Mouse (Mus musculus): Measurements from ENCODE around the gene Kcnh1.

Gene Kcnh1

DNA sequence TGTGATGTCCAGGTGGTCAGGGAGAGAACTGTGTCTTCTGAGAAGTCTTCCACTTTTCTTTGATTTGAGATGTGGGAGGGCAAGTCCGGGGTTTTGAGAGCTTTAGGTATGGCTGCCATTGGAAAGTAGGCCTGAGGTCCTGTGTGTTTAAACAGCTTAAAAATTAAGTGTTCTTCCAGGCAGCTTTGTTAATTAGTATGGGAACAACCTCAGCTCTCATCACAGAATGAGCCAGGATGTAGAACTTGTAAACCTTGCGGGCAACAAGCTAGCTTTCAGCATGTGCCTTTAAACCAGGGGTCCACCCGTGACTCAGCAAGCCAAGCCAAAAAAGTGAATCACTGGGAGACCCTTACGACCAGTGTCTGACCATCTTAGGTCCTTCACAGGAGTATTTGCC lies 214.6 kb downstream of the Kcnh1 start:
- no peak for DNase-seq (ENCODE audit: low spot score in 2 of 2)

DNA sequence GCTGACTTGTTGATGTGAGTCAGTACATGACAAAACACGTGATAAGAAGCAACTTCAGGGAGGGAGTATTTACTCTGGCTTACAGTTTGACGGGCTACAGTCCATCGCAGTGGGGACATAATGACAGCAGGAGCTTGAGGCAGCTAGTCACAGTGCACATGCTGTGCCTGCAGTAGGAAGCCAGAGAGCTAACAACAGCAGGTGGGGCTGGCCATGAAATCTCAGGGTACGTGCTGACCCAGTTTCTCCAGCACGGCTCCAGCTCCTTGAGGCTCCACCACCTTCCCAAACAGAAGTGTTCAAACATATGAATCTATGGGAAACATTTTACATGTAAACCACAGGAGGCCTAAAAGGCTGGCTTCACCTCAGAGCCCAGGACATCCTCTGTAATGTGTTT lies 216.0 kb downstream of the Kcnh1 start:
- DNase-seq (ENCODE audit: low spot score in 2 of 2), result no peak

DNA sequence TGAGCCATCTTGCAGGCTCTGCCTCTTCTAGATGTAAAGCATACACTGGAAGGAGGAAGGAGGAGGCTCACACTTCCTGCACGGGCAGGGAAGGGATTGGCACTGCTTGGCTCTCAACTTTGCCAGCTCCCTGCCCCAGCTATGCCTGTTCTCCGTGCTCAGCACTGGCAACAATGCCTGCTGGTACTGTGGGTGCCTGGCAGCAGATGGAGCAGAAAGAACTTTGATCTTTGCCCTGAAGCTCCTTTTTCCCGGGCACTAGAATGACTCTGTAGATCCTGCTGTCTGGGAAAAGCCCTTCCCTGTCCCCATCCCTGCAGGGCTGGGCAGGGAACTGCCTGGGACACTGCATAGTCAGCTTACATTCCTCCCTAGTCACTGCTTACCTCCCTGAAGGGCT lies 225.2 kb downstream of the Kcnh1 start:
- no peak for DNase-seq (ENCODE audit: low spot score in 2 of 2)

DNA sequence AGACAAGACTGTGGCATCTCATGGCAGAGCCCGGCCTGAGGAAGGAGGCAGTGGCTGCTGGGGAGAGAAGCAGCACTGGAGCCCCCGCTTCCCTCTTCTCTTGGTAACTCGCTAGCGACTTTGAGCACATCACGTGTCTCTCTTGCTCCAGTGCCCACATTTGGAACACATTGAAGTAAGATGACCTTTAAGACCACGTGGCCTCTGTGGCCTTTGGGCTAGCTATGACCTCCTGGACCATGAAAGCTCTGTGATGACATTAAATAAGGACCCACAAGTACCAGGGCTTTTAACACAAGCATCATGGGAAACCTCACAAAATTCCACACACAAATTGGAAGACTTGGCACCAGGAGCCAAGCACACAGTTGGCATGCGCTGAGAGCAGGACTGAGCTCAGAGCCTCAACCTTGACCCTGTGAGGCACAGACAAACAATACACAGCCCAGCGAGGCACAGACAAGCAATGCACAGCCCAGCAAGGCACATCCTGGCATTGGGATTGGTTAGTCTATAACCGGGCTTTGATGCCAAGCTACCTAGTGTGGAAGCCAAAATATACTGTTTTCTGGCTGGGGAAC lies 225.8 kb downstream of the Kcnh1 start:
- no peak for DNase-seq (ENCODE audit: low spot score in 2 of 2)

DNA sequence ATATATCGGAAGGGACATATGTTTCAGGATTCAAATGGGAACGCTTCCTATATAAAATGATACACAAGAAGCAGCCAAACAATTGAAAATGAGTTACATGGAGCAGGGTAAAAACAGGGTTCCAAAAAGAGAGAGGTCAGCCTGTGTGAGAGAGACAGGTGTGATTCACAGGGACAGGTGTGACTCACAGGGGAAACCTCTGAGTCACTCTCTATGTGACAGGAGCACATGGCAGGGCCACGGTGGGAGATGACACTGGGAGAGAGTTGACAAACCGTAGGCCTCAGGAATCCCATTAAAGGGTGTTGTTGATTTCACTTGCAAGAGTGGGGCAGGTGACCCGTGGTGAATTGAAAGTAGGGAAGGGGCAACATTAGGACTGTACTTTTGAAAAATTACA lies 228.6 kb downstream of the Kcnh1 start:
- DNase-seq (ENCODE audit: low spot score in 2 of 2), result no peak

DNA sequence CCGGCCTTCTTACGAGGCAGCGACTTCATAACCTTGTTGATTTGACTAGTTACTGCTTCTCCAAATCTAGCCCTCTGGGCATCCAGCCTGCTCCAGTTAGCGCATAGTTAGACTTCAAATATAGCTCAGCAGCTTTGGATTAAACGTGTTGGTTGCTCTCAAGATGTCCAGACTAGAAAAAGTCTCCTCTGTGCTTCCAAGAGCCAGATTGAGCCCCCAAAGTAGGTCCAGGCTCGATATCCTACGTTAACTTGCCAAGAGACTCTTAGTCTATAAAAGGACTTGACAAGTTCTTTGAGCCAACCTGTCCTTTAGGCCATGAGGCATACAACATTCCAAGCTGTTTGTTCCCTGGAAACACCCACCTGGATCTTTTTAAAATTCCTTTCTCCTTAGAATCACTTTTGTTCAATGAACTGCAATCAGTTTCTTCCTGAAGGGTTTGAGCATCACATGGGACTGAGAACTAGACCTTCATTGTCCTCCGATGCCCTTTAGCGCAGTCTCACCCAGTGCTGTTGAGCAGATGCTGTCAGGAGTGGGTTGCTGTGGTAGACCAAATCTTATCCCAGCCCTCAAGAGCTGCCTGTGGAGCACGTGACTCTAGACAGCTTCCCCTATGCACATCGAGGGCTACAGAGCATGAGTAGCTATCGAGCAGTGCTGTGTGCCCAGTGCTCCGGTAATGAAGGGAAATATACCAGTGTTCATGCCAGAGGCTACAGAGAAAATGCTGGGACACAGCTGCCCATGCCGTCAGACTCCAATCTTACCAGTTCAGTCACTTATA lies 231.0 kb downstream of the Kcnh1 start:
- no peak for DNase-seq (ENCODE audit: low spot score in 2 of 2)

DNA sequence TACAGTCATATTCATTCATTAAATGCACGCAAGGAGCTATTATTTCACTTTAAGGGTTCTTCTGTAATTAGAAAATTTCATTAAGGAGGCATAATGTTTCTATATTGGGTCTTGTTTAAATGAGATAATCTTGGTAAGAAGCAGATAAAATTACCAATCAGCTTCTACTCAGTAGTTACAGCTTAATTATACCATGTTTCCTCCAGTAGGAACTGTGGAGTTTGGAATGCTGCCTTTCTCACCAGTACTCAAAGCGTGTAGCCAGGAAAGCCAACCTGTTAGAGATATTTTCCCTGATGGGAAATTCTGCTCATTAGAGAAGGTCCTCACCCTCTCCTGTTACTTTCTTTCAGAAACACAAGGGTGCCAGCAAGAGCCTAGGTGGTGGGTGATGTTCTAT lies 240.8 kb downstream of the Kcnh1 start:
- DNase-seq (ENCODE audit: low spot score in 2 of 2), result no peak

DNA sequence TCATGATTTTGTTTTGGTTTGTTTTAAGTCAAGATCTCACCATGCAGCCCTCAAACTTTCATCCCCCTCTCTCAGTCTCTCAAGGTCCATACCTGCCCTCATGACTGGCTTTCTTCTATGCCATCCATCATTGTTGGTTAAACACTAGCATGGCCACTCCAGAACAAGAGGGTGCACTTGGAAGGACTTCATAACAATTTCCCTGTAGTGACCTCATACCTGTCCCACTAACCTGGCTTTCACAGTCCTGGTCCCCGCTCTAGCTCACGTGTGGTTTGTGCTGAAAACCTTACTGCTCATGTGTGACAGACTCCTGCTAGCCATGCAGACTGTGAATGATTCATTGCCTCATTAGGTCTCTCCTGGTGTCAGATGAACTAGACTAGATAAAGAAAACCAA lies 244.9 kb downstream of the Kcnh1 start:
- no peak for DNase-seq (ENCODE audit: low spot score in 2 of 2)

DNA sequence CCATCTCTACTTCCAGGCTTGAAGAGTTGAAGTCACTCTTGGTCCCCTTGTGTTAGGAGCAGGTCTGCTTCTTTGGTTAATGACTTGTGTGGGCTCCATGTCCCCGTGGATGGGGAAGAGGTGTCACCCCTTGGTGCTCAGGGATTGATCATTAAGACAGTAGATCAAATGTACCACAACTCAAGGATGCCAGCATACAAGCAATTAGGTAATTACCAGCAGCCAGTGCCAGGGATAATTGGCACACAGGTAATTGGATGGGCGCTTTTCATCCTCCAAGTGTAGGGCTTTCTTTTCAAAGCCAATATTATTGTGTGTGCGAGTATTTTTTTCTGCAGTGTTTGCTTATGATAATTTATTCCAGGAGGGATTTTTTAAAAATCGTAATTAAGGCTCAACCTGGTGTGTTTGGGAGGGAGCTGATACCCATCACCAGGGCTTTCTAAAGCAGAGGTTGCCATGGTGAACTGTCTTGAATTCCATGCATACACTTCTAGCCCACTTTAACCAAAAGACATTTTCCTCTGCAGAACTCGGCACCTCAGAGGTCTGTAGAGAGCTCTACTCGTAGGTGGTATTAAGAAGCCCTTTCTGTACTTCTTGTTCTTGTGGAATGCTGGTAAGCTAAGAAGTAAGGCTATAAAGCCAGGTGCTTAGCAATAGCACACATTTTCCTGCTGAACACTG lies 248.7 kb downstream of the Kcnh1 start:
- DNase-seq (ENCODE audit: low spot score in 2 of 2), result no peak

DNA sequence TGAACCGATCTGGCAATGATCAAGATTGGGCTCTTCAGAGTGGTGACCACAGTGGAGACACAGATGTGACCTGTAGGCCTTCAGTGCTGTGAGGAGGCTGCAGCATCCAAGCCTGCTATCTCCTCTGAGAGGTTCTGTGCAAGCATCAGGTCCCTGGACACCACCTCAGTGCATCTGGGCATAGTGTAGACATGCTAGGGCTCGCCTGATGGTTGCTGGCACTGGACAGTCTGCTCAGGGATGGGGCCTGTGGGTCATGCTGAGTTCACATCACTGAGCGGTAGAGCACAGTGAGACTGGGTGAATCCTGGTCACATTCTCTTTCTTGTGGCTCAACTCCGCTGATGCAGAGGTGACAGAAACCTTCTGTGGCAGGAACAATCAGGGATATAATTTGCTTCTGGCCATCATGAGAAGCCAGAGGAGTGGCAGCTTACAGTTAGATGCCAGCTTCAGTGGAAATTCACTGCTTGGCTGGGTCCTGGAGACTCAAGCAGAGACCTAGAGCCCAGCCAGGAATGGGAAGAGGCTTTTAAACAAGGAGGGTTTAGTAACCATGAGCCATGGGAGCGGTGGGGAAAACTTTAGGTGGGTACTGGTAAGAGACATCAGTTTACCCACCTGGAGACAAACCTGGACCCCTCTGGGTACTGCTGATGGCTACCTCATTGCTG lies 252.3 kb downstream of the Kcnh1 start:
- DNase-seq (ENCODE audit: low spot score in 2 of 2), result no peak

DNA sequence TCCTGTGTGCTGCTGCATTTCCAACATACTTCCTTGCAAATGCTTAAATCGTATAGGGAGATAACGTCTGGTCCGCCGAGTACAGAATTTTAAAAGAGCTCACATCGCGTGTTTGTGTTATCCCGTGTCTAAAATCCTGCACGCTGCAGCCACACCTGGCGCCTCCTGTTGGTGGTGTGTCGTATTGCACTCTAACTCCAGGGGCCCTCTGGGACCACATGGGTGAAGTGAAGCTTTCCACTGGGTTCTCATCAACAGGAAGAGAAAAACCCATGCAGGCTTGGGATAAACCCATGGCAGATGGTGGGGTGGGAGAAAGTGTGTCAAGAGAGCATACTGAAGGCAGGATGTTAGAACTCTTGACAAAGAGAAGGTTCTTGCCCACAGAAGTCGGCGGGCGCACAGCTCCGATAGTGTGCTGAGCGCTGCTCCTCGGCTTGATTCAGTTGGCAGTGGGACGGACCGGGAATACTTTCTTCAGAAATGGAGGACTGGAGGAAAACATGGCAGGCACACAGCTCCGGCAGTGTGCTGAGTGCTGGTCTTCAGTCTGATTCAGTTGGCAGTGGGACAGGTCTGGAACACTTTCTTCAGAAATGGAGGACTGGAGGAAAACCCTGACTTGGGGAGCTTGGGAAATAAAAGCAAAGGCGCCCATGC lies 253.6 kb downstream of the Kcnh1 start:
- no peak for DNase-seq (ENCODE audit: low spot score in 2 of 2)

DNA sequence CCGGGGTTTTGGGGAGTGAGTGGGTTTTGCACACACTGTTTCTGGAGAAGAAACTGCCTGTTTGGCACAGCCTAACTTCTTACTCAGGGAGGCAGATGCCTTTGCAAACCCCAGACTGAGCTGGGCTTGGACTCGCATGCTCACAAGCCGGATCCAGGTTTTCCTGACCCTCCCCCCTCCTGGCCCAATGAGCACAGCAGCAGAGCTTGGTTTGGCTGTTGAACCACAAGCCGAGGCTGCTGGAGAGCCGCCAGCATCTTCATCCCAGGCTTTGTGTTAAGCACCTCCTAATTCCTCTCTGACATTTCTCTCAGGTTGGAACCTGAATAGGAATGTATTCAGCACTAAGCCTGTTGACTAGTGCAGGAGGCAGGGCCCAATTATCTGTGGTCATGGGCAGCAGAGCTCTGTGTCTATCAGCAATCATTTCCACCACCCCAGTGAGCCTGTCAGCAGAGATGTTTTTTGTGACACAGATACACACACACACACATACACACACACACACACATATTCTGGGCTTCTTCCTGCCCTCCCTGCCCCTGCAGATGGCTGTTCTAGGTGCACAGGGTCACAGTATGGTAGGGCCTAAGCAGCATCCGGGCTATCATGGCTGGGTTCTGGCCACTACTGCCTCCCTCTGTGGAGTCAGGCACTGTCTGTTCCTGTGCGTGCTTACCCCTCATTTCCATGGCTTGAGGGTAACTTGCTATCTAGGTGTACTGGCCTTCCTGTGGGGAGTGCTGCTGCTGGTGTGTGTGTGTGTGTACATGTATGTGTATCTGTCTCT lies 254.3 kb downstream of the Kcnh1 start:
- peak; percentile 37 to 54 for DNase-seq (ENCODE audit: low spot score in 2 of 2)

DNA sequence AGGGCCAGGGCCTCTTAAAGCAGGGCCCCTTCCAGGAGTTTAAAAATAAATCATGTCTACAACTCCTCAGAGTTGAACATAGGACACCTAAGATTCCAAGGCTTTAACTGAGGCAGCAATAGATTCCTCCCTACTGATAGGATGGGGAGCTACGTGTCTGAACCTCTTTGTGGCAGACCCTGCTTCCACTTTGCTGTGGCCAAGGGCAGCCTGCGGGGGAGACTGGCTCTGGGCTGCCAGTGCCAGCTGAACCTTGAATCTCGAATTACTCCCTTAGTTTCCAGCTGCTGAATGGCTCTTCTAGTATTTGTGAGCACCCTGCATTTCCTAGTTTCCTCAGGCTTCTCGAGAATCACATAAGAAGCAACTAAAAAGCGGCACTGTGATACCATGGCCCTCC lies 255.6 kb downstream of the Kcnh1 start:
- no peak for DNase-seq (ENCODE audit: low spot score in 2 of 2)

DNA sequence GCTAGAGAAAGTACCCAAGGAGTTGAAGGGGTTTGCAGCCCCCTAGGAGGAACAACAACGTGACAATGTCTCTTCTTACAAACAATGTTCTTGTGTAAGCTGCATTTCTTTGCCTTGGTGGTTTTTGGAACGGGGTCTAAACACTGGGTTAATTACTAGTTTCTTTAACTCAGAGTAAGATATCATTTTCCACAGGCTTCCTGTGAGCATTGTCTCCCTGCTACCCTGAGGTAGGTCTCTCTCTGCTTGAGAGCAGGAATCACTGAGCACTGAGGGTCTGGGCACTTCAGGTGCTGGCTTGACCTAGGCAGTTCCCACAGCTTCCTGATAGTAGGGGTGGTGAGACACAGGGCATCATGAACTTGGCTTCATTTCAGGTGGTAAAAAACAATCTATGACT lies 257.1 kb downstream of the Kcnh1 start:
- DNase-seq (ENCODE audit: low spot score in 2 of 2), result no peak

DNA sequence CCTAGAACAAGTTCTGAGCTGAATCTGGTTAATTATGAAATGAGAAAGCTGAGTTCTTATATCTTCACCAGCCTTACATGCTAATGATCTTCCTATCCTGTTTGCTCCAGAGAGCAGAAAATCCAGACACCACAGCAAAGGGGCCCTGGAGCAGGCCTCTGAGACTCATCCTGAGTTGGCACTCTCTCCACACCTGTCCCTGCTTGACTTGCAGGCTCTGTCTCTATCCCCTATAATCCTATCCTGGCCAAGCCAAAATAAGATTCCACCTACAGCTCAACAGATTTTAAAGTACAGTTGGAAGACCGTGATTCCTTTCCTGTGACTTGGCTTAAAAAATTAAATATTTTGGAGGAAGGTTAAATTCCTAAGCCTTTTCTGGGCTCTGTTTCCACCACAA lies 257.9 kb downstream of the Kcnh1 start:
- no peak for DNase-seq (ENCODE audit: low spot score in 2 of 2)

DNA sequence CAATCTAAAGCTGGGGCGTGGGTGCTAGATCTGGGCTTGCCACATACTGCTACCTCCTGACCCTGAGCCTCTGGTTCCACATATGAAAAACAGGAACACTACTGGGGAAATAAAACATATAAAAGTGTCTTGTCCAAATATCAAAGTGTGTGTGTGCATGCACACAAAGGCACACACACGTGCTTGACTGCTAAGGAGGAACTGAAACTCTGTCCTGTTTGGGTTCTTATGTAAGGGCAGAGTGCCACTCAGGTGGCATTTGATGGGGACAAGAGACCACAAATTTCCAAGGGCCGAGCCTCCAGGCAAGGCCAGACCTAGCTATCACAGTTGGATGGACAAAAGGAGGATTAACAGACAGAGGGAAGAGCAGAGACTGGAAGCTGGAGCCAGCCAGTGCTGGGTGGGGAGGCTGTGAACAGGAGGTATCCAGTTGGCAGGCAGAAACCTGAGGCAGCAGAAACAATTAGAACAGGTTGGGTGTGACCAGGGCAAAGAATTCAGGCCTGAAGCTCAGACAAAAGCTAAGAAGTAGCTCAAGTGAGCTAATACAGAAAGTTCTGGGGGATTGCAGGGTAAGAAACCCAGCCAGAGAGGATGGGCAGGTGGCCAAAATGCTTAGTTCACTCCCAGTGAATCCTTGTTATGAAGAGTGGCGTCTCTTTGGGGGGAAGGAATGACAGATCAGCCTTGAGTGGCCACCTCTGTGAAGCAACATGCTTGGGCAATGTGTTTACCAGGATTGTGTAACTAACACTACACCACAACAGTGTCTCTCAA lies 259.2 kb downstream of the Kcnh1 start:
- DNase-seq (ENCODE audit: low spot score in 2 of 2), result no peak

DNA sequence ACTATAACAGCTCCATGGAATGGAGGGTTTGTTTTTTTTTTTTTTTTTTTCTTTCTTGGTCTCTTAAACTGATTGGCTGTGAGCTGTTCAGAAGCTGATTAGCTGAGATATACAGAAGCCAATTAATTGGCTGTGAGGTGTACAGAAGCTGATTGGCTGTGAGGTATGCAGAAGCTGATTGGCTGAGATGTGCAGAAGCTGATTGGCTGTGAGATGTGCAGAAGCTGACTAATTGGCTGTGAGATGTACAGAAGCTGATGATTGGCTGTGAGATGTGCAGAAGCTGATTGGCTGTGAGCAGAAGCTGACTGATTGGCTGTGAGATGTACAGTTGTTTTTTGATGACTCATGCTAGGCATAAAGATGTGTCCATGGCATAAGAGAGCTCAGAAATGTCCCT lies 259.9 kb downstream of the Kcnh1 start:
- DNase-seq (ENCODE audit: low spot score in 2 of 2), result no peak

DNA sequence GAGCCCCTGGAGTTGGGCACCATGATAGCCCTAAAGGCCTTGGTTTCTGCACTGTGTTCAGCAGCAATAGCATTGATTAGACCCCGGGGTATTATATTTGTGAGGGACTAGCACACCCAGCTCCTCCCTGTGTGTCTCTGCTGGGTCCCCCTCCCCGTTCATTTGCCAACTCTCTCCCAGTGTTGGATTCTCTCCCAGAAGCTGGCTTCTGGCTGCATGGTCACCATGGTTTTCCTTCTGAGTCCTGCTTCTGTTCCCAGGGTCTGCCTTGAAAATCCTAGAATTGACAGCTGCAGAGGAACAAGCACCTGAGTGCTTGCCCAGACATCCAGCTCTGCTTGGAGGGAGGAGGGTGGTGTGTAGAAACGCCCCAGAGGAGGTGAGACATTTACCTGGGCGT lies 261.1 kb downstream of the Kcnh1 start:
- no peak for DNase-seq (ENCODE audit: low spot score in 2 of 2)

DNA sequence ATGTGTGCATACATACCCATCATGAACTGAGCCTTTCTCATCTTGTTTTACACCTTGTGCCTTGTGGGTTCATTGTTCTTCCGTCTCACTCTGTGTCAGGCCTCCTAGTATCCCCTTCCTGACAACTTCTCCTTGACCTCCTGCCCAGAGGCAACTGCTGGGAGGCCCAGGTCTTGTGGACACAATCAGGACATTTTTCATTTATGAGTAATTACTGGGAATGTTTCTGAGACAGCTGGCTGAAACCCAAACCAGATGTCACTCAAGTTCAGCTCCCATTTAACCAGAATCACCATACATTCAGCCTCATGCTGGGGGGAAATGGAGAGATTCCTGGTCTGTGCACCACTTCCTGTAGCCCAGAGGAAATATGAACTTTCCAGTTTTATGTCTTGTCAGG lies 263.9 kb downstream of the Kcnh1 start:
- DNase-seq (ENCODE audit: low spot score in 2 of 2), result no peak

DNA sequence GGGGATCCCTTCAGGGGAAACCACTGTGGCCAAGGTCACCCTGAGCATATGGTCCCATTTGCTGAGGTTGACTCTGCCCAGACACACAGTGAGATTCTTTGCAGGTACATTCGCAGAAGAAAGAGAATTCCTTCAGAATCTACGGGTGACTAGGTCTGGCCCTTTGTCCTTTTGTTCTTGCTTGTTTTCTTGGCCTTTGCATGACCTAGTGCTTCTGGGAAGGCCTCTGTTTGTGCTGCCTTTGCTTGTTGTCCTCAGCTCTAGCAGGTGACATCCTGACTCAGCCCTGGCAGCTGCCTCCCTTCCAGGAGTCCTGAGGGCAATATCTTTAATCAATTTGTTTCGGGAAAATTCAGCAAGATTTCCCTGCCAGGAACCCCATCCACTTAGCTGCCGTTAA lies 264.4 kb downstream of the Kcnh1 start:
- no peak for DNase-seq (ENCODE audit: low spot score in 2 of 2)

DNA sequence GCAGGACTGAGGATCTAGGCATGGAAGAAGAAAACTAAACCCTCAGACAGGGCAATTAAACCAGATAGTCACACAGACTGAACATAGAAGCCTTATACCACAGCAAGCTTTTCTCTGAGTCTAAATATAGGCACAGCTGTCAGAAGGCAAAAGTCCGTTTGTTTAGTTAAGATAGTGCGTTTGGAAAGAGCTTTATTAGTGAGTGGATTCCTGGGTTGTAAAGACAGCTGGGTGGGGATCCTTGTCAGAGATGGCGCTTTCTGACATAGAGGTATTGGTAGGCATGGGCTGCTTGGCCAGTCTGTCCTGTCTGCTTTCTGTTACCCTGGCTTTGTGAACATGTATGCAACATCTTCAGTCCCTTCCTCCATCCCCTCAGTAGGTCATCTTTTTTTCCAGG lies 266.5 kb downstream of the Kcnh1 start:
- DNase-seq (ENCODE audit: low spot score in 2 of 2), result no peak
